Mouse (Mus musculus) CH12.LX (cell line): ENCODE results near the gene Gapvd1.

Experiments
- CTCF ChIP-seq, 2 experiments: IDR thresholded peaks in 1 of 2; conservative IDR thresholded peaks in 1 of 2; 2 replicates each; pipeline ENCODE4 v1.5.1; 2011 to 2012; ENCODE audit warnings: low read depth in 2 of 2, low read length in 2 of 2, improper control_type of control experiment in 1 of 2, inconsistent platforms in 1 of 2, mild to moderate bottlenecking in 1 of 2, moderate library complexity in 1 of 2
- EP300 ChIP-seq: IDR thresholded peaks from 2 replicates; pipeline ENCODE4 v1.6.1; 2011; ENCODE audit warnings: low read length, improper control_type of control experiment
- ETS1 ChIP-seq: conservative IDR thresholded peaks from 2 replicates; pipeline ENCODE4 v1.6.1; 2012; ENCODE audit warnings: low read depth, mild to moderate bottlenecking, inconsistent platforms, low read length, improper control_type of control experiment, moderate library complexity
- HCFC1 ChIP-seq: IDR thresholded peaks from 2 replicates; pipeline ENCODE4 v1.6.1; 2012; ENCODE audit warnings: low read depth, mild to moderate bottlenecking, inconsistent platforms, low read length, improper control_type of control experiment
- MAX ChIP-seq: IDR thresholded peaks from 2 replicates; pipeline ENCODE4 v1.6.1; 2011; ENCODE audit warnings: low read length, improper control_type of control experiment
- MXI1 ChIP-seq: IDR thresholded peaks from 2 replicates; pipeline ENCODE4 v1.6.1; 2011; ENCODE audit warnings: mild to moderate bottlenecking, low read depth, low read length, improper control_type of control experiment
- POLR2A ChIP-seq: IDR thresholded peaks from 2 replicates; pipeline ENCODE4 v1.6.1; 2011; ENCODE audit warnings: low read depth, mild to moderate bottlenecking, improper control_type of control experiment, low read length
- POLR2AphosphoS2 ChIP-seq: IDR thresholded peaks from 2 replicates; pipeline ENCODE4 v1.6.1; 2011; ENCODE audit warnings: low read depth, low read length, improper control_type of control experiment
- RCOR1 ChIP-seq: conservative IDR thresholded peaks from 2 replicates; pipeline ENCODE4 v1.6.1; 2012; ENCODE audit warnings: low read depth, mild to moderate bottlenecking, inconsistent platforms, low read length, improper control_type of control experiment
- SIN3A ChIP-seq: IDR thresholded peaks from 2 replicates; pipeline ENCODE4 v1.6.1; 2012; ENCODE audit warnings: low read length, improper control_type of control experiment, inconsistent platforms
- TBP ChIP-seq: conservative IDR thresholded peaks from 2 replicates; pipeline ENCODE4 v1.6.1; 2011; ENCODE audit warnings: low read depth, low read length, improper control_type of control experiment
- TCF12 ChIP-seq: IDR thresholded peaks from 2 replicates; pipeline ENCODE4 v1.6.1; 2014; ENCODE audit warnings: low read depth, mild to moderate bottlenecking, inconsistent platforms, low read length, improper control_type of control experiment
- USF1 ChIP-seq: IDR thresholded peaks from 2 replicates; pipeline ENCODE4 v1.6.1; 2014; ENCODE audit warnings: low read depth, mild to moderate bottlenecking, inconsistent platforms, low read length, improper control_type of control experiment
- ZMIZ1 ChIP-seq: IDR thresholded peaks from 2 replicates; pipeline ENCODE4 v1.6.1; 2012; ENCODE audit warnings: low read depth, mild to moderate bottlenecking, inconsistent platforms, low read length, improper control_type of control experiment

GRCm38 (mm10) chr2:34804815-34805214 is 49.8 kb upstream of the Gapvd1 start:
- TF ChIP-seq CTCF (conservative IDR thresholded peaks at IDR 0.05 in 1 of 2, IDR thresholded peaks at IDR 0.05 in 1 of 2; ENCODE audit: low read depth in 2 of 2, low read length in 2 of 2) (no peak), ETS1 (no peak), POLR2AphosphoS2 (no peak), POLR2A (no peak), EP300 (no peak), SIN3A (no peak), MXI1 (no peak), HCFC1 (no peak), ZMIZ1 (no peak), RCOR1 (no peak), USF1 (no peak), TCF12 (no peak), TBP (no peak), MAX (no peak)
